ENCODE assay signal across 8 mouse cellular contexts in genomic region chr11:57516946-57517441, GRCm38 (mm10). TPM values are rescaled to one million over a fixed set of nuclear protein-coding genes. Genes with fewer than 3 reads are reported as not detected.
DNase-seq lines count a peak whose midpoint lies in the region; ATAC-seq lines count a peak whose summit lies in the region.

No protein-coding gene starts in this region.

- H3K27ac ChIP-seq in hindbrain, embryonic 10.5 days: no peak overlapping the region
- no peak overlapping the region for H3K27ac ChIP-seq in hindbrain, embryonic 11.5 days (ENCODE audit: low read depth, low read length)
- H3K27ac ChIP-seq in embryonic facial prominence, embryonic 15.5 days (replicated peaks): no peak overlapping the region
- no peak overlapping the region for H3K27ac ChIP-seq in intestine, embryonic 14.5 days (ENCODE audit: low read depth)
- no peak overlapping the region for H3K27ac ChIP-seq in midbrain, embryonic 16.5 days (ENCODE audit: low read length)

- ATAC-seq in hindbrain, embryonic 11.5 days (ENCODE audit: low FRiP score): no peak
- ATAC-seq in embryonic facial prominence, embryonic 15.5 days (ENCODE audit: insufficient number of reproducible peaks, low FRiP score, low TSS enrichment, low read depth): no peak
- no peak for ATAC-seq in intestine, embryonic 14.5 days (replicated peaks; ENCODE audit: low FRiP score, low TSS enrichment, low read depth)
- no peak for ATAC-seq in midbrain, embryonic 16.5 days

- no peak overlapping the region for H3K9ac ChIP-seq in hindbrain, embryonic 11.5 days (ENCODE audit: low read depth, low read length)
- H3K9ac ChIP-seq in embryonic facial prominence, embryonic 15.5 days: no peak overlapping the region
- H3K9ac ChIP-seq in intestine, embryonic 14.5 days (ENCODE audit: low read length): no peak overlapping the region
- H3K9ac ChIP-seq in midbrain, embryonic 16.5 days (ENCODE audit: low read depth, low read length): no peak overlapping the region

- peaks cover 38% of the 10 kb centered on the region for H3K36me3 ChIP-seq in hindbrain, embryonic 10.5 days
- H3K36me3 ChIP-seq in hindbrain, embryonic 11.5 days (ENCODE audit: control insufficient read depth, insufficient read depth, low read length): no peaks in the 10 kb centered on the region
- peaks cover 15% of the 10 kb centered on the region for H3K36me3 ChIP-seq in embryonic facial prominence, embryonic 15.5 days
- peaks cover 23% of the 10 kb centered on the region for H3K36me3 ChIP-seq in intestine, embryonic 14.5 days (ENCODE audit: control insufficient read depth, insufficient read depth, low read length)
- peaks cover 12% of the 10 kb centered on the region for H3K36me3 ChIP-seq in midbrain, embryonic 16.5 days (ENCODE audit: control insufficient read depth, insufficient read depth, low read length)

- H3K4me1 ChIP-seq in hindbrain, embryonic 10.5 days (replicated peaks): peaks cover 18% of the 10 kb centered on the region
- H3K4me1 ChIP-seq in hindbrain, embryonic 11.5 days (replicated peaks; ENCODE audit: control insufficient read depth, insufficient read depth, low read length): no peaks in the 10 kb centered on the region
- peaks cover 16% of the 10 kb centered on the region for H3K4me1 ChIP-seq in embryonic facial prominence, embryonic 15.5 days
- H3K4me1 ChIP-seq in intestine, embryonic 14.5 days (replicated peaks; ENCODE audit: control insufficient read depth, insufficient read depth, low read length): peaks cover 15% of the 10 kb centered on the region; the same call in 1 of the 2 replicates
- peaks cover 23% of the 10 kb centered on the region for H3K4me1 ChIP-seq in midbrain, embryonic 16.5 days (ENCODE audit: control insufficient read depth, insufficient read depth, low read length)

- H3K9me3 ChIP-seq in hindbrain, embryonic 10.5 days: no peaks in the 10 kb centered on the region
- H3K9me3 ChIP-seq in hindbrain, embryonic 11.5 days (ENCODE audit: control insufficient read depth, low read length): no peaks in the 10 kb centered on the region
- no peaks in the 10 kb centered on the region for H3K9me3 ChIP-seq in embryonic facial prominence, embryonic 15.5 days (replicated peaks)
- no peaks in the 10 kb centered on the region for H3K9me3 ChIP-seq in intestine, embryonic 14.5 days (ENCODE audit: control insufficient read depth, low read length)
- H3K9me3 ChIP-seq in midbrain, embryonic 16.5 days (replicated peaks; ENCODE audit: control insufficient read depth, low read length, poor library complexity, severe bottlenecking): no peaks in the 10 kb centered on the region

- no peak overlapping the region for H3K4me2 ChIP-seq in hindbrain, embryonic 11.5 days (replicated peaks; ENCODE audit: low read depth, low read length)
- H3K4me2 ChIP-seq in embryonic facial prominence, embryonic 15.5 days (replicated peaks): no peak overlapping the region
- peak overlapping the region; percentile 72 for H3K4me2 ChIP-seq in intestine, embryonic 14.5 days (ENCODE audit: low read length)
- H3K4me2 ChIP-seq in midbrain, embryonic 16.5 days (ENCODE audit: low read length): peak overlapping the region; percentile 61

- no peaks in the 10 kb centered on the region for H3K27me3 ChIP-seq in hindbrain, embryonic 10.5 days (ENCODE audit: insufficient read depth, poor library complexity, severe bottlenecking)
- H3K27me3 ChIP-seq in hindbrain, embryonic 11.5 days (ENCODE audit: control insufficient read depth, insufficient read depth, low read length): no peaks in the 10 kb centered on the region
- H3K27me3 ChIP-seq in embryonic facial prominence, embryonic 15.5 days: no peaks in the 10 kb centered on the region
- H3K27me3 ChIP-seq in intestine, embryonic 14.5 days (replicated peaks; ENCODE audit: control insufficient read depth, insufficient read depth, low read length): no peaks in the 10 kb centered on the region
- H3K27me3 ChIP-seq in midbrain, embryonic 16.5 days (ENCODE audit: control insufficient read depth, insufficient read depth, low read depth, low read length): no peaks in the 10 kb centered on the region

- no peak for DNase-seq in hindbrain, embryonic 10.5 days (ENCODE audit: low spot score)
- DNase-seq in hindbrain, embryonic 11.5 days (ENCODE audit: low spot score): no peak
- DNase-seq in intestine, embryonic 14.5 days (ENCODE audit: low spot score): no peak
- no peak for DNase-seq in thymus, postnatal 0 days (ENCODE audit: low spot score)
- DNase-seq in urinary bladder, postnatal 10 days (ENCODE audit: low spot score): no peak
- DNase-seq in layer of hippocampus, adult 9-11 months: no peak

- WGBS in hindbrain, embryonic 10.5 days: 69% methylated on average over 5 of the region's 5 CpGs
- WGBS in hindbrain, embryonic 11.5 days: 64% methylated on average over 5 of the region's 5 CpGs
- 68% methylated on average over 5 of the region's 5 CpGs for WGBS in embryonic facial prominence, embryonic 15.5 days
- WGBS in intestine, embryonic 14.5 days: 45% methylated on average over 5 of the region's 5 CpGs
- 73% methylated on average over 5 of the region's 5 CpGs for WGBS in midbrain, embryonic 16.5 days

- peak overlapping the region; percentile 79; the same call in 1 of the 2 replicates for H3K4me3 ChIP-seq in hindbrain, embryonic 10.5 days
- no peak overlapping the region for H3K4me3 ChIP-seq in hindbrain, embryonic 11.5 days (ENCODE audit: low read depth, low read length)
- H3K4me3 ChIP-seq in embryonic facial prominence, embryonic 15.5 days (replicated peaks): peak overlapping the region; percentile 94; the same call in 1 of the 2 replicates
- peak overlapping the region; percentile 64; the same call in 1 of the 2 replicates for H3K4me3 ChIP-seq in intestine, embryonic 14.5 days (ENCODE audit: low read depth, low read length)
- H3K4me3 ChIP-seq in midbrain, embryonic 16.5 days (ENCODE audit: low read depth, low read length): no peak overlapping the region

RNA-seq across cellular contexts. Expression of gene Fam114a2, which starts 1.4 kb away (rescaled TPM):
- polyA plus RNA-seq in hindbrain, embryonic 10.5 days (2016; fragmentation: Nextera tagmentation; extraction: Ambion mirVana): 70.3 and 70.5 TPM in 2 replicates
- 56.7 and 62.1 TPM in 2 replicates for polyA plus RNA-seq in hindbrain, embryonic 11.5 days (2014; fragmentation: Nextera tagmentation; extraction: Ambion mirVana)
- 80.3 and 86.1 TPM in 2 replicates for polyA plus RNA-seq in embryonic facial prominence, embryonic 15.5 days (2015; fragmentation: Nextera tagmentation; extraction: Ambion mirVana)
- polyA plus RNA-seq in intestine, embryonic 14.5 days (2014; fragmentation: Nextera tagmentation; extraction: Ambion mirVana): 54.9 and 60.1 TPM in 2 replicates
- 77.4 and 88.9 TPM in 2 replicates for polyA plus RNA-seq in midbrain, embryonic 16.5 days (2015; fragmentation: Nextera tagmentation; extraction: Ambion mirVana)
- polyA plus RNA-seq in thymus, postnatal 0 days (2015; fragmentation: Nextera tagmentation; extraction: Ambion mirVana): 62.1 and 64.2 TPM in 2 replicates

RNA-seq across cellular contexts. Expression of gene Mfap3, which starts 1.5 kb away (rescaled TPM):
- polyA plus RNA-seq in hindbrain, embryonic 10.5 days (2016; fragmentation: Nextera tagmentation; extraction: Ambion mirVana): 49.5 and 50.1 TPM in 2 replicates
- polyA plus RNA-seq in hindbrain, embryonic 11.5 days (2014; fragmentation: Nextera tagmentation; extraction: Ambion mirVana): 50.7 and 59.5 TPM in 2 replicates
- 39.7 and 40.0 TPM in 2 replicates for polyA plus RNA-seq in embryonic facial prominence, embryonic 15.5 days (2015; fragmentation: Nextera tagmentation; extraction: Ambion mirVana)
- polyA plus RNA-seq in intestine, embryonic 14.5 days (2014; fragmentation: Nextera tagmentation; extraction: Ambion mirVana): 42.8 and 46.2 TPM in 2 replicates
- polyA plus RNA-seq in midbrain, embryonic 16.5 days (2015; fragmentation: Nextera tagmentation; extraction: Ambion mirVana): 63.8 and 64.3 TPM in 2 replicates
- 33.8 and 36.3 TPM in 2 replicates for polyA plus RNA-seq in thymus, postnatal 0 days (2015; fragmentation: Nextera tagmentation; extraction: Ambion mirVana)

Comparison
In these comparisons a context has a peak if more than half of its experiments do, and no peak if none do; other contexts are left out.
1. H3K4me3 ChIP-seq: peak in hindbrain, embryonic 10.5 days (single experiment), embryonic facial prominence, embryonic 15.5 days (single experiment) and intestine, embryonic 14.5 days (single experiment); none in hindbrain, embryonic 11.5 days (single experiment) and midbrain, embryonic 16.5 days (single experiment).
2. H3K4me2 ChIP-seq: peak in intestine, embryonic 14.5 days (single experiment) and midbrain, embryonic 16.5 days (single experiment); none in hindbrain, embryonic 11.5 days (single experiment) and embryonic facial prominence, embryonic 15.5 days (single experiment).